Mouse (Mus musculus): ENCODE data around the gene Scml4.

Scml4 gene

DNA sequence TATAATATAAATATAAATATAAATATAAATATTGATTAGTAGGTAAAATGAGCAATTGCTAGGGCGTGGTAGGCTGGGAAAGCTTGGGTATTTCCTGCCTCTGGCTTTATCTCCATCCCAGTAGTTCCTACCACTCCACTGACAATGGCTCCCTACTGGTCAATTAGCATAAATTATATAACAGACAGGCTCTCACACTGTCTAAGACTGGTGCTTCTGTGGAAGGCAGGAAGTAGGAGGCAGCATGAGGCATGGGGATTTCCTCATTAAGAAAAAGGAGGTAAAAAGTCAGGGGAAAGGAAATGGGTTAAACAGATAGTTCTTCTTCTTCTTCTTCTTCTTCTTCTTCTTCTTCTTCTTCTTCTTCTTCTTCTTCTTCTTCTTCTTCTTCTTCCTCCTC, 48.4 kb downstream of the Scml4 start:
- no peak for DNase-seq

DNA sequence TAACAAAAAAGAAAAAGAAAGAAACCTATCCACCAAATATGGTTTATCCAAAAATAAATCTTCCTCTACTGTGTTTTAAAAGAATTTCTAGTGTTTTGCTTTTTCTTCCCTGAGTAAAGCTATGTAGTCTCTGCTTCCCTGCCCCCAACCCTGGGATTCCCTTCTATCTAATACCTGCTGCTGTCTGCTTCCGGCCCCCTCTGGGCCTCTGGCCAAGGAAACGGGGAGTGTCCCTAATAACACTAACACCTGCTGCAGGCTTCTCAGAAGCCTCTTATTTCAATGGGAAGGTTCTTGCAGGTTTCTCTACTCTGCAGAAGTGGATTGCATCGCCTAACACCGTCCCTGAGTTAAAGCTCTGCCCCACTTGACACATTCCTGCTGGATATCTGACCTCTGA, 50.4 kb downstream of the Scml4 start:
- no peak for DNase-seq

GRCm38 (mm10) chr10:42912056-42912455, 51.9 kb downstream of the Scml4 start:
- no peak for DNase-seq

DNA sequence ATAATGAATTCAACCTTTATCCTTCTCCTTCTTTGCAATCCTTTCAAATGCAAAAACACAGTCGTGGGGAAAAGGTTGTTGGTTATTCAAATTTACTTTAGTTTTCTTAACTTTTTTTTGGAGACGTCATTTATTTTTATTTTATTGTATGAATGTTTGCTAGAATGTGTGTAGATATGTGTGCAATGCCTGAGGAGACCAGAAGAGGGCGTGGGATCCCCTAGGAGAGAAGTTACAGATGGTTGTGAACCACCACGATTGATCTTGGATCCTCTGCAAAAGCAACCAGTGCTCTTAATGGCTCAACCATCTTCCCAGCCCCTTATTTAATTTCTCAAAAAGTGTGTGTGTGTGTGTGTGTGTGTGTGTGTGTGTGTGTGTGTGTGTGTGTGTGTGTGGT, 53.0 kb downstream of the Scml4 start:
- DNase-seq = no peak

DNA sequence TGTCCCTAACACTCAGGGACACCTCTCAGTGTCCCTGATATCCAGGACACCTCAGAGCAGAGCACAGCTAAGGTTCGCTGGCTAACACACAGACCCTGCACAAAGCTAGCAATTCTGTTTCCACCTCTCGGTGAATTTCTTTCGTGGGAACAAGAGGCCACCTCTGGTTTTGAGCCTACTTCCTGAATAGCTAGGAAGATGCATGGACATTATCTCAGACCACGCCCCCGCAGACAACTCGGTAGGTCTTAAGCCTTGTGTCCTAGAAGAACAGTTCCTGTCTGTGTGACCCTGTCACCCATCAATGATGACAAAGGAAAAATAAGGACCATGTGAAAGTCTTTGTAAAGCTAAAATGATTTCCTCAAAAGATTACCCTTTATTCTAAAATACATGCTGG, 54.0 kb downstream of the Scml4 start:
- no peak for DNase-seq

GRCm38 (mm10) chr10:42917355-42917754, 57.2 kb downstream of the Scml4 start:
- no peak for DNase-seq

DNA sequence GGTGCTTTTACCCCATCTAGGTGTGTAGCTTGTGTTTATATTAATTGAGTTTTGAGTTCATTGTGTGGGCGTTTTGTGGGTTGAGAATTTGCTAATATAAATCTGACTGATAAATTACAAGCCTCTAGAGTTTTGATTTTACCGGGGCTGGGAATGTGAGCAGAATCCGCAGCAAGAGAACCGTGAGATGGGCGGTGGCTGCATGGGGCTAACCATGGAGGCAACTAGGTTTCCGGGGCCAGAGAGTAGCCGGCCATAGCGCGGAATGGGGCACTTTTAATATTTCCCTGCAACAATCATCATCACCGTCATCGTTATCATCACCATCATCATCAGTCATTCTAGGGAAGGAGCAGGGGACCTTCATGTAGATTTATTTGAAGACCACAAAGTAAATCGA, 59.6 kb downstream of the Scml4 start:
- no peak for DNase-seq

DNA sequence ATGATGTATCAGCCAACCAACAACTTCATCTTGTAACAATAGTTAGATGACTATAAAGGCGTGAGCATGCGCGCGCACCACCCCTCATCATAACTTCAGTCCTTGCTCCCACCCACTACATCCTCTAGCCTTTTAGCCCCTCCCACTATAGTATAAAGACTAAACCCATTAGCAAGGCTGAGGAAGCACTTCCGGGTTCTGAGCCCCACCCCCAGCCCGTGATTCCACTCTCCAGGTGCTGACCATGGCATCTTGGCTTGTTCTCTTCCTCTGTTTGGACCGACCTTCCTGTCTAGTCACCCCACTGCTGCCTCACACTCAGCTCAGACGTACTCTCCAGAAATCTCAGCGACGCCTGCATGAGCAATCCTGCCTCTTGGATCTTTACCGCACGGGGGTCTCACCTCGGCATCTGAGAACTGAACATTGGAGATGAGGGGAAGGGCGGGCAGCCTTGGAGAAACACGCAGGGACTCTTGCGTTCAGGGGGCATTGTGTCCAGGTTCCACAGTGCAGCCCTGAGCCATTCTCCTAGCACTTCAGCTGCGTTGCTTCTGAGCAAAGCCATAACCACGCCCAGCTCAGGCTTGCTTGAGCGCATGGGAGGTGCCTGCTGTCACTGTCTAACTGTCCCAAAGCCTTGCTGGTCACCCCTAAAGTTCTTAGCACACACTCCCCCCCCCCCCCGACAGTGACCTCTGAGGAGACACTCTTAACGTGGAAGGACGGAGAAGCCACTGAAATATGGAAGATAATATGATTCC, 65.1 kb downstream of the Scml4 start:
- DNase-seq = no peak

- no peak for DNase-seq
Observed at GRCm38 (mm10) chr10:42930121-42930650, 70.0 kb downstream of the Scml4 start.

DNA sequence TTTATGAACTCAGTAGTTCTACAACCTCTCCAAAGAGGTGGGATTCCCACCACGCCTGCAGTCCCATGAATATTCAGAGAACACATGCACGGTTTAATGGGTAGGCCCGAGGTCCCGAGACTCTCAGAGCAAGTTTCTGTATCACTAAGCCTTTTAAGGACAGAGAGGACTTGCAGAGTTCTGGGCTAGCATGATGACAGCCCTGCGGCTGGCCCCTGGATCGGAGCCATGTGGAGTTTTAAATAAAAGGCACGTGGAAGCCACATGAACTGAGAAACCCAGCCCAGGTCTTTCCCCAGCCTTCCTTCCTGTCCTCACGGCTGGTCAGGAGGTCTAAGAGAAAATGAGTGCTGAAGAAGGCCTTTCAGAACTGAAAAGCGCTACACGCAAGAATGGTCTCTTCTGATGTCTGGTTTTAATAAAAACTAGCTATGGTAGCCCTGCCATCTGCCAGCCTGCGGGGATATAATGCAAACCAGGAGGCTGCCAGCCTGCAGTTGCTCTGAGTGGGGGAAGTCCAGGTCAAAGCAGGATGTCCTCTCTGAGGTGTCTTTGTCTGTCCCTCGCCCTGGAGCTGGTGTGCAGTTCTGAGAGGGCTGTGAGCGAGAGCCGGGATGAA, 72.8 kb downstream of the Scml4 start:
- no peak for DNase-seq

GRCm38 (mm10) chr10:42934672-42935071, 74.5 kb downstream of the Scml4 start:
- DNase-seq = no peak

DNA sequence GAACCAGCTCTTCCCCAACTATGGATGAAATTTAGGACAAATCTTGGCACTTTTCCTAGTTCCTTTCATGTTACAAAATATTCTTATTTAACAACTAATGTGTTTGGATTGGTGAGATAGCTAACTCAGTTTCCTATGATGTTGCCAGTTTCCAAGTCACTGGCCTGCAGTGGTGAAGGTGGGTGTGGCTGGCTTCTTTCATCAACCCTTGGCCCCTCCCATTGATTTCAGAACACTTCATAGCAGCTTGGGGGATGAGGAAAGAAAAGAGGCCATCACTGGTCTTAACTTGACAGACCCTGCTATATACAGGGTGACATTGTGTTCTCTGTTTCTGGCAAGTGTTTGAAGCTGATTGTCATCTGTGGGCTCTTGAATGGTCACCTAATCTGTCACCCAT, 76.0 kb downstream of the Scml4 start:
- DNase-seq = no peak

DNA sequence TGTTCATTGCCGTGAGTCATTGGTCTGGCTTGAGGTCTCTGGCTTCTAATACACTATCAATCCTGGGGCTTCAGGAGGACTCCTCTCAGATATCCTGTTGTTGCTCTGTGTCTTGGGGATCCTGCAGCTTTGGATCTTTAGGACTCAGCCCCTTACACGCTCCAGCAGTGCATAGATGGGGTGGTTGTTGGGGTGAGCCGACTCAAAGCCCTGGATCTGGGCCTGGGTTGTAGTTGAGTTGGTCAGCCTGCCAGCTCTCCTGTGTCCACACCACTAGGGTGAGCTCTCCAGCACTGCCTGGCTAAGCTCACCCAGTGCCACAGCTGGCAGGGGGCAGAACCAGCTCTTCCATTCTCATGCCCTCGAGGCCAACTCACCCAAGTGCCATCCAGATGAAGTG, 78.2 kb downstream of the Scml4 start:
- DNase-seq = no peak

DNA sequence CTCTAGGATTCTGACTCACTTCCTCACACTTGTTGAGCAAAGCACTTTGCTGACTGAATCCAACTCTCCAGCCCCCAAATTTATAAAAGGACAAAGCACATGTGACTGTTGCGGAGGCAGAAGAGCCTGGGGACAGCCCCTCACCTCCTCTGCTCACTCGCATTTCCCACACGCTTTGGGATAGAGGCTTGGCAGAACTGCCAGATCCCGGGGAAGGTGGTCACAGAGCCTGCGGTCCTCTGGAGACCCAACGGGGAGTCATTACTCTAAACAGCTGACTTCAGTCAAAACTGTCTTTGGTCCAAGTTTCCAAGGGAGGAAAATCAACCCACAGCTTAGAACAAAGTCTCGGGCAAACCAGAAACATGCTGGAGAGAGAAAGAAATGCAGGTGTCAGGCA, 79.5 kb downstream of the Scml4 start:
- peak; percentile 40 for DNase-seq

- no peak for DNase-seq
Observed at GRCm38 (mm10) chr10:42940193-42941050, 80.3 kb downstream of the Scml4 start.

DNA sequence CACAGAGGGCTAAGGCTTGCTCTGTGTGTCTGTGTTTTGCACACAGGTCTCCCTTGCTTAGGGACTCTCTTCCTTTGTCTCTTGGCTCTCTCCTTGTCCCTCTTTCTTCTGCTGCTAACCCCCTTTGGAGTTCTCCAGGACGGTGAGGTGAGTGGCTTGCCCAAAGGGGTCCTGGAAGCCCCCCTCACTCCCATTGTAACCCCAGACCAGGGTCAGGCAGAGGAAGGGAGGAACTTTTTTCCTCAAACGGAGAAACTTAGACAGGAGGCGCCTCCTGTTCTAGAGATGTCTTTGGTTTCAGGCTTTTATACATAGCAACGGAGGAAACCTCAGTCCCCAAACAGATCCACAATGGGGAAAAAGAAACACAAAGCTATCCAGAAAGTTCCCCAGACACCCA, 81.1 kb downstream of the Scml4 start:
- DNase-seq = no peak

- peak; percentile 42 for DNase-seq
Observed at GRCm38 (mm10) chr10:42941697-42942221, 81.6 kb downstream of the Scml4 start.

- DNase-seq = no peak
Observed at GRCm38 (mm10) chr10:42942300-42942699, 82.1 kb downstream of the Scml4 start.

DNA sequence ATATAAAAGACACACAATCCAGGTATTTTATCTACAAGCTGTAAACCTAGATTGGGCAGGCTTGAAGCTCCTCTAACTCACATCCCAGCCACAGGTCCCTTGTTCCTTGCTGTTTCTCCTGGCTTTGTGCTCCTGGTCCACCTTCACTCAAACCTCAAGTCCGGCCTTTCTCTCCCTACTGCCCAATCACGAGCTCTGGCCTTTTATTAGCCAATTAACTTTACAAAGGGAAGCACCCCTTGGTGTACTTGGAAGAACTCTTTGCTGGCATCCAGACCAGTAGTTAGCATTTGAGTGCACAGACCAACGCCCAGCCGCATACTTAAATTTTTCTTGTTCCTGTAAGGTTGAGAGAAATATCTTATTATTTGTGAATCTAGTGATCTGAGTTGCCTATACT, 85.1 kb downstream of the Scml4 start:
- DNase-seq = no peak

GRCm38 (mm10) chr10:42947336-42947735, 87.2 kb downstream of the Scml4 start:
- no peak for DNase-seq

- no peak for DNase-seq
Observed at GRCm38 (mm10) chr10:42950252-42950751, 90.1 kb downstream of the Scml4 start.

- no peak for DNase-seq
Observed at GRCm38 (mm10) chr10:42951078-42952045, 91.2 kb downstream of the Scml4 start.

All from right cerebral cortex, postnatal 25 days (tissue).